In genomic region chr7:117380036-117380417, GRCm38 (mm10) we compare ENCODE assay signal across 8 mouse cellular contexts. TPM values are rescaled to one million over a fixed set of nuclear protein-coding genes. Genes with fewer than 3 reads are reported as not detected.
DNase-seq lines count a peak whose midpoint lies in the region; ATAC-seq and TF ChIP-seq lines count a peak whose summit lies in the region.

No protein-coding gene starts in this region.

- H3K4me3 ChIP-seq in gastrocnemius, adult 2 months = peak overlapping the region; percentile 95
- peak overlapping the region; percentile 71 to 99 for H3K4me3 ChIP-seq in MEL (ENCODE audit: control insufficient read depth in 1 of 2, insufficient read depth in 1 of 2, low read depth in 2 of 2, low read length in 2 of 2)
- H3K4me3 ChIP-seq in limb, embryonic 15.5 days = peak overlapping the region; percentile 92

- 9% methylated on average over 7 of the region's 7 CpGs for WGBS in limb, embryonic 15.5 days

- peak overlapping the region; percentile 87 for H3K4me2 ChIP-seq in limb, embryonic 15.5 days

- no peak for TF ChIP-seq POLR2A in MEL (IDR thresholded peaks at IDR 0.05; ENCODE audit: control insufficient read depth in 1 of 2, insufficient read depth in 1 of 2, low read depth in 1 of 2, low read length in 2 of 2, poor library complexity in 1 of 2)

- TF ChIP-seq EP300 in MEL (IDR thresholded peaks at IDR 0.05; ENCODE audit: low read depth in 1 of 2, low read length in 2 of 2) = no peak; a peak in 1 of 4 replicates

- TF ChIP-seq CTCF in gastrocnemius, adult 2 months (IDR thresholded peaks at IDR 0.05) = no peak
- no peak for TF ChIP-seq CTCF in MEL (IDR thresholded peaks at IDR 0.05 in 2 of 3, conservative IDR thresholded peaks at IDR 0.05 in 1 of 3; ENCODE audit: control insufficient read depth in 1 of 3, insufficient read depth in 1 of 3, low read depth in 2 of 3, low read length in 3 of 3, poor library complexity in 1 of 3, severe bottlenecking in 1 of 3)

- peaks cover 17 to 32% of the 10 kb centered on the region in 2 experiments for H3K4me1 ChIP-seq in MEL (ENCODE audit: control insufficient read depth in 1 of 2, insufficient read depth in 2 of 2, low read length in 2 of 2)
- H3K4me1 ChIP-seq in limb, embryonic 15.5 days = peaks cover 26% of the 10 kb centered on the region

- H3K79me2 ChIP-seq in MEL (ENCODE audit: control insufficient read depth, insufficient read depth, low read length, poor library complexity) = peaks cover 33% of the 10 kb centered on the region

- peak; percentile 34 for DNase-seq in gastrocnemius, adult 2 months
- no peak for DNase-seq in gastrocnemius, postnatal 14 days
- no peak for DNase-seq in MEL (ENCODE audit: low read depth, low spot score)
- peak; percentile 34 for DNase-seq in heart, adult 8-10 months (ENCODE audit: low spot score)
- DNase-seq in cerebellum, adult 8-10 months = no peak
- DNase-seq in cerebellum, postnatal 4 days (ENCODE audit: low spot score in 2 of 2) = no peak
- DNase-seq in frontal cortex, adult 2 months (ENCODE audit: extremely low spot score in 1 of 2, low spot score in 1 of 2) = no peak

- intact Hi-C loops in gastrocnemius, adult 2 months (cut with DNase I) = loop anchor here (5.0 to 10.0 kb wide), 2 partner anchors 145 to 187 kb away; no protein-coding TSS in a partner anchor
- intact Hi-C loops in gastrocnemius, postnatal 14 days (cut with DNase I; ENCODE audit: low total_unique reads) = no loop called here

- peaks cover 0 to 18% of the 10 kb centered on the region in 2 experiments; a peak in 3 of 4 replicates for H3K36me3 ChIP-seq in MEL (ENCODE audit: control insufficient read depth in 1 of 2, insufficient read depth in 2 of 2, low read length in 2 of 2)
- H3K36me3 ChIP-seq in limb, embryonic 15.5 days = no peaks in the 10 kb centered on the region

- H3K27me3 ChIP-seq in MEL (ENCODE audit: control insufficient read depth in 1 of 2, insufficient read depth in 2 of 2, low read length in 2 of 2) = no peaks in the 10 kb centered on the region
- H3K27me3 ChIP-seq in limb, embryonic 15.5 days = 0 out of 2 replicates have a peak, but pooled peaks cover 14% of the 10 kb centered on the region

- ATAC-seq in limb, embryonic 15.5 days (ENCODE audit: insufficient number of reproducible peaks, low FRiP score, low TSS enrichment, low read depth) = no peak

- TF ChIP-seq RAD21 in MEL (IDR thresholded peaks at IDR 0.05; ENCODE audit: low read depth, low read length) = no peak

- H3K9me3 ChIP-seq in MEL (replicated peaks; ENCODE audit: insufficient read depth, low read length) = no peaks in the 10 kb centered on the region
- no peaks in the 10 kb centered on the region for H3K9me3 ChIP-seq in limb, embryonic 15.5 days

- peak overlapping the region; percentile 94 for H3K27ac ChIP-seq in gastrocnemius, adult 2 months
- no peak overlapping the region for H3K27ac ChIP-seq in MEL (ENCODE audit: control insufficient read depth, low read depth, low read length)
- H3K27ac ChIP-seq in limb, embryonic 15.5 days = peak overlapping the region; percentile 91; the same call in 1 of the 2 replicates

- peak overlapping the region; percentile 73 for H3K9ac ChIP-seq in MEL (ENCODE audit: control insufficient read depth, low read depth, low read length, poor library complexity, severe bottlenecking)
- peak overlapping the region; percentile 73; the same call in 1 of the 2 replicates for H3K9ac ChIP-seq in limb, embryonic 15.5 days

TF ChIP-seq in MEL, 35 proteins besides CTCF, POLR2A, EP300 and RAD21:
- no peak for TF ChIP-seq UBTF (IDR thresholded peaks at IDR 0.05; ENCODE audit: borderline replicate concordance, insufficient read depth, low read depth, low read length)

RNA-seq across cellular contexts. Expression of gene Xylt1, which starts 0.8 kb away (rescaled TPM):
- total RNA-seq in gastrocnemius, adult 2 months (2021) = 1 to 10 TPM; 5.5 to 9.5 TPM
- 1 to 10 TPM; 4.2 to 5.4 TPM for total RNA-seq in gastrocnemius, postnatal 14 days (2021)
- total RNA-seq in MEL (2012; rRNA removed) = 9.0 and 9.4 TPM in 2 replicates
- 10 to 100 TPM in 1 of 2 experiments, not detected in 1; 13.3 TPM for polyA plus RNA-seq in MEL (2012; ENCODE audit: insufficient read depth in 1 of 2, insufficient read length in 2 of 2, low read depth in 1 of 2, low replicate concordance in 2 of 2, missing spikeins in 1 of 2)
- total RNA-seq in heart, adult 8-10 months (2022) = 1 to 10 TPM; 1.6 to 2.3 (median 2.1) TPM
- polyA plus RNA-seq in limb, embryonic 15.5 days (2015; fragmentation: Nextera tagmentation; extraction: Ambion mirVana) = 2.5 and 2.9 TPM in 2 replicates
- 14.5 and 21.9 TPM in 2 replicates for polyA plus RNA-seq in frontal cortex, adult 2 months (2012; rRNA removed)

Comparison
In these comparisons a context has a peak if more than half of its experiments do, and no peak if none do; other contexts are left out.
1. DNase-seq: peak in gastrocnemius, adult 2 months (single experiment) and heart, adult 8-10 months (single experiment); none in gastrocnemius, postnatal 14 days (single experiment), MEL (single experiment), cerebellum, adult 8-10 months (single experiment), cerebellum, postnatal 4 days (0 of 2) and frontal cortex, adult 2 months (0 of 2).
2. Peak in every context shown above with its lines, with median percentiles within 50 percentile points of each other: H3K4me3 ChIP-seq.